16 mouse cellular contexts compared by ENCODE assay signal in the genomic region with DNA sequence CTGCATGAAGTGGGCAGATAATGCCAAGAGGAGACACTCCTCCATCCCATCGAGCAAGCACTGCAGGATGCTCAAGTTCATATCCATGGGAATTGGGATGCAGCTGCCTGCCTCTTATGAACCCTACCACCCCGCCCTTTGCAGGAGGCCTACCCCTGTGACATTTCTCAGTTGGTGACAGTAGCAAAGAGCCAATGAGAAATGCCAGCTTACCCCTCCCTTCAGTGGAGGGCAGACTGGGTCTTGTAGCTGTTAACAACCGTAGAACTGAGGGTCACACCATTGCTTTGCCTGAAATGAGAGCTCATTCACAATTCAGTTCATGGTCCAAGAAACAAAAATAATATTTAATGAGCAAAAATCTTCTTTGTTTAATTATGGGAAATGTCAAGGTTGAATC. TPM values are rescaled to one million over a fixed set of nuclear protein-coding genes. Genes with fewer than 3 reads are reported as not detected.
"Had no signal": no experiment of that assay in that cellular context is flagged by ENCODE, and none has a peak within 500 bp of the region (broad histone marks: within the 10 kb centered on the region; RNA-seq: fewer than 3 reads in every experiment).

No protein-coding gene starts in this region.

- DNase-seq: kidney, adult 9 months; kidney, postnatal 4 days; left cerebral cortex, postnatal 4 days; lung, adult 2 months; lung, postnatal 36 days; right cerebral cortex, adult 18-20 months; right cerebral cortex, postnatal 25 days; thymus, postnatal 36 days had no signal

- H3K9me3 ChIP-seq: limb, embryonic 13.5 days had no signal

- H3K36me3 ChIP-seq: limb, embryonic 13.5 days; midbrain, embryonic 10.5 days had no signal

- H3K27ac ChIP-seq: kidney, postnatal 0 days; layer of hippocampus, adult 2 months; limb, embryonic 13.5 days; liver, embryonic 14.5 days; midbrain, embryonic 10.5 days had no signal

- ATAC-seq: lung, postnatal 0 days; midbrain, embryonic 16.5 days had no signal

- H3K4me1 ChIP-seq: midbrain, embryonic 10.5 days had no signal

- H3K4me3 ChIP-seq: layer of hippocampus, adult 2 months; limb, embryonic 13.5 days; midbrain, embryonic 10.5 days had no signal

- H3K9ac ChIP-seq: limb, embryonic 13.5 days; liver, embryonic 14.5 days had no signal

- H3K4me2 ChIP-seq: limb, embryonic 13.5 days had no signal

RNA-seq across cellular contexts. Expression of gene Fjx1, which starts 28.4 kb away (rescaled TPM):
- total RNA-seq: liver, adult 2 months had no signal
